Mouse (Mus musculus): ENCODE results near the gene Abcc9. TPM values are rescaled to one million over a fixed set of nuclear protein-coding genes. Genes with fewer than 3 reads are reported as not detected.

Abcc9 gene
- polyA plus RNA-seq, 1 experiment from 2014 or later, result 18.7 TPM

GRCm38 (mm10) chr6:142717186-142717585 lies 15.1 kb upstream of the Abcc9 start:
- 0 out of 2 replicates have a peak, but pooled peaks cover 3% of the 10 kb centered on the region for H3K4me1 ChIP-seq (replicated peaks; ENCODE audit: control insufficient read depth, insufficient read depth, low read length)
- DNase-seq (ENCODE audit: low spot score), result no peak
- no peak overlapping the region for H3K4me3 ChIP-seq (ENCODE audit: low read depth, low read length)
- H3K36me3 ChIP-seq (ENCODE audit: control insufficient read depth, insufficient read depth, low read length), result no peaks in the 10 kb centered on the region
- no peak overlapping the region for H3K4me2 ChIP-seq (ENCODE audit: low read length)
- H3K27ac ChIP-seq (ENCODE audit: low read depth), result peak overlapping the region; percentile 19; the same call in 1 of the 2 replicates
- H3K9me3 ChIP-seq (ENCODE audit: control insufficient read depth, low read length), result no peaks in the 10 kb centered on the region
- H3K9ac ChIP-seq (ENCODE audit: low read length), result no peak overlapping the region
- H3K27me3 ChIP-seq (replicated peaks; ENCODE audit: control insufficient read depth, insufficient read depth, low read length), result no peaks in the 10 kb centered on the region
- 55% methylated on average over 4 of the region's 4 CpGs for whole genome bisulfite sequencing
- no peak for ATAC-seq (replicated peaks; ENCODE audit: low FRiP score, low TSS enrichment, low read depth)

DNA sequence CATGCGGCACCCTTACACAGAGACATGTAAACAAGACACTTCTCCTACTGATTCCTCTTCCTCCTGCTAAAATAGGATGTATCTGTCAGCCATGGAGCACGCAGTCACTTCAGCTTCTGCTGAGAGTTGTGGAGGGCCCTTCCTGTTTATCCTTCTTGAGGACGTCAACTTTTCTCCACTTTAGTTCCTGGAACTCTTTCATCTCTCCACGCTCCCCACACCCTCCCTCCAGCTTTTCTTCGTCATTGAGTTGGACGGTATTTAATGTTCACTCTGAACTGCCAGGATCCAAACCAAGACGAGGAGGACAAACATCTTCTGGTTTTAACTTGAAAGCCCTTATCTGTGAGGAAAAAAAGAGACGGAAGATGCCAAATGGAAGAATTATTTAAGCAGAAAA lies 12.9 kb upstream of the Abcc9 start:
- H3K9ac ChIP-seq (ENCODE audit: low read length), result no peak overlapping the region
- H3K36me3 ChIP-seq (ENCODE audit: control insufficient read depth, insufficient read depth, low read length), result no peaks in the 10 kb centered on the region
- ATAC-seq (replicated peaks; ENCODE audit: low FRiP score, low TSS enrichment, low read depth) (no peak), DNase-seq (ENCODE audit: low spot score) (no peak)
- no peak overlapping the region for H3K4me2 ChIP-seq (ENCODE audit: low read length)
- no peaks in the 10 kb centered on the region for H3K27me3 ChIP-seq (replicated peaks; ENCODE audit: control insufficient read depth, insufficient read depth, low read length)
- no peak overlapping the region for H3K27ac ChIP-seq (ENCODE audit: low read depth)
- H3K4me3 ChIP-seq (ENCODE audit: low read depth, low read length), result no peak overlapping the region
- 53% methylated on average over 8 of the region's 8 CpGs for WGBS
- H3K4me1 ChIP-seq (replicated peaks; ENCODE audit: control insufficient read depth, insufficient read depth, low read length), result 0 out of 2 replicates have a peak, but pooled peaks cover 3% of the 10 kb centered on the region
- H3K9me3 ChIP-seq (ENCODE audit: control insufficient read depth, low read length), result no peaks in the 10 kb centered on the region

DNA sequence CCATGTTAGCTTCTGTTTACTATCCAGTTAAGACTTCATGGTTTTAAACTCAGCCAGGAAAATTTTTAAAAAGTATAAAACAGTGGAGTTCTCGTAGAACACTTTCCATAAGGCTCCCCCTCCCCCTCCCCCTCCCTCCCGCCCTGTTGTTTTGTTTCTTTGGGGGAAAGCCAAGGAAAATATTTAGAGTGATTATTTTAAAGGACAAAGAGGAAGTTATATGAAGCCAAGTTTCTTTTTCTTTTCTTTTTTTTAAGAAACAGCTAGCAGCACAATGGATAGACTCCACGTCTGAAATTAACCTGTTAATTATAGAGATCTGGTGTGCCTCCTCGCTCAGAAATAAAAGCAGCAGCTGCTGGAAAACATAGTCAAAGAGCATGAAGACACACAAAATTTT lies 9.0 kb upstream of the Abcc9 start:
- no peak overlapping the region for H3K9ac ChIP-seq (ENCODE audit: low read length)
- no peak for ATAC-seq (replicated peaks; ENCODE audit: low FRiP score, low TSS enrichment, low read depth)
- no peak overlapping the region for H3K4me3 ChIP-seq (ENCODE audit: low read depth, low read length)
- H3K27ac ChIP-seq (ENCODE audit: low read depth), result 0 out of 2 replicates have a peak overlapping the region, but pooled peaks have one; percentile 22
- no peak for DNase-seq (ENCODE audit: low spot score)
- H3K27me3 ChIP-seq (replicated peaks; ENCODE audit: control insufficient read depth, insufficient read depth, low read length), result no peaks in the 10 kb centered on the region
- H3K4me1 ChIP-seq (replicated peaks; ENCODE audit: control insufficient read depth, insufficient read depth, low read length), result no peaks in the 10 kb centered on the region
- WGBS, result 47% methylated on average over 4 of the region's 4 CpGs
- peak overlapping the region; percentile 12; the same call in 1 of the 2 replicates for H3K4me2 ChIP-seq (ENCODE audit: low read length)
- H3K9me3 ChIP-seq (ENCODE audit: control insufficient read depth, low read length), result no peaks in the 10 kb centered on the region
- H3K36me3 ChIP-seq (ENCODE audit: control insufficient read depth, insufficient read depth, low read length), result no peaks in the 10 kb centered on the region

- Histone ChIP-seq H3K36me3 (ENCODE audit: control insufficient read depth, insufficient read depth, low read length) (no peaks in the 10 kb centered on the region), H3K27me3 (replicated peaks; ENCODE audit: control insufficient read depth, insufficient read depth, low read length) (no peaks in the 10 kb centered on the region), H3K27ac (ENCODE audit: low read depth) (0 out of 2 replicates have a peak overlapping the region, but pooled peaks have one; percentile 22), H3K4me2 (ENCODE audit: low read length) (no peak overlapping the region), H3K4me3 (ENCODE audit: low read depth, low read length) (no peak overlapping the region), H3K9ac (ENCODE audit: low read length) (no peak overlapping the region), H3K9me3 (ENCODE audit: control insufficient read depth, low read length) (no peaks in the 10 kb centered on the region), H3K4me1 (replicated peaks; ENCODE audit: control insufficient read depth, insufficient read depth, low read length) (no peaks in the 10 kb centered on the region)
- WGBS, result 74% methylated on average over 6 of the region's 6 CpGs
- DNase-seq (ENCODE audit: low spot score), result no peak
- ATAC-seq (replicated peaks; ENCODE audit: low FRiP score, low TSS enrichment, low read depth), result no peak
Observed at GRCm38 (mm10) chr6:142710690-142711089, 8.6 kb upstream of the Abcc9 start.

- Histone ChIP-seq H3K9ac (ENCODE audit: low read length) (no peak overlapping the region), H3K36me3 (ENCODE audit: control insufficient read depth, insufficient read depth, low read length) (no peaks in the 10 kb centered on the region), H3K4me1 (replicated peaks; ENCODE audit: control insufficient read depth, insufficient read depth, low read length) (no peaks in the 10 kb centered on the region), H3K27ac (ENCODE audit: low read depth) (no peak overlapping the region), H3K9me3 (ENCODE audit: control insufficient read depth, low read length) (no peaks in the 10 kb centered on the region), H3K4me3 (ENCODE audit: low read depth, low read length) (no peak overlapping the region), H3K27me3 (replicated peaks; ENCODE audit: control insufficient read depth, insufficient read depth, low read length) (no peaks in the 10 kb centered on the region), H3K4me2 (ENCODE audit: low read length) (no peak overlapping the region)
- 76% methylated on average over 6 of the region's 6 CpGs for WGBS
- ATAC-seq (replicated peaks; ENCODE audit: low FRiP score, low TSS enrichment, low read depth) (no peak), DNase-seq (ENCODE audit: low spot score) (no peak)
Observed at GRCm38 (mm10) chr6:142708369-142708768, 6.3 kb upstream of the Abcc9 start.

GRCm38 (mm10) chr6:142706688-142707087 lies 4.6 kb upstream of the Abcc9 start:
- Histone ChIP-seq H3K9me3 (ENCODE audit: control insufficient read depth, low read length) (no peaks in the 10 kb centered on the region), H3K27ac (ENCODE audit: low read depth) (no peak overlapping the region), H3K27me3 (replicated peaks; ENCODE audit: control insufficient read depth, insufficient read depth, low read length) (no peaks in the 10 kb centered on the region), H3K4me2 (ENCODE audit: low read length) (no peak overlapping the region), H3K36me3 (ENCODE audit: control insufficient read depth, insufficient read depth, low read length) (no peaks in the 10 kb centered on the region), H3K9ac (ENCODE audit: low read length) (no peak overlapping the region), H3K4me1 (replicated peaks; ENCODE audit: control insufficient read depth, insufficient read depth, low read length) (0 out of 2 replicates have a peak, but pooled peaks cover 4% of the 10 kb centered on the region), H3K4me3 (ENCODE audit: low read depth, low read length) (no peak overlapping the region)
- no peak for ATAC-seq (replicated peaks; ENCODE audit: low FRiP score, low TSS enrichment, low read depth)
- 83% methylated on average over 3 of the region's 3 CpGs for WGBS
- no peak for DNase-seq (ENCODE audit: low spot score)

DNA sequence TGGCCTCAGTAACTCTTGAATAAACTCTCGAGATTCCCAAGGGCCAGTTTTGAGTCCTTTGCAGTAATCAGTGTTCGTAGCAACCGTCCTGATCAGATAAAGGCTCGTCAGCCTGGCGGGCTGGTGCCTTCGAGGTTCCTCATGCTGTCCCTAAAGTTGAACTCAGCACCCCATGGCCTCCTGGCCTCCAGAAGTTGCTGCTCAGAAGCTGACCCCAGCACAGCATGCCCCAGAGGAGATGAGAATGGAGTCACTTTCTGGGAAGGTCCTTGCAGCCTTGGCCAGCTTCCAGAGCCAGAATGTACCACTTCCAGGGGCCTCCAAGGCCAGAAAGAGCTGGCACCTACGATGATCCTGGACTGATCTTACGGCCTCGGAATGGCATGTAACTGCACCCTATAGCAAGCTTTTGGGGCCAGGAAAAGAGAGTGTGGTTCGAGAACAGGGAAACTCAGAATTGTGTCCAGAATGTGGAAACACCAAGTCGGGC lies 1.4 kb upstream of the Abcc9 start:
- Histone ChIP-seq H3K36me3 (ENCODE audit: control insufficient read depth, insufficient read depth, low read length) (no peaks in the 10 kb centered on the region), H3K9ac (ENCODE audit: low read length) (no peak overlapping the region), H3K4me2 (ENCODE audit: low read length) (no peak overlapping the region), H3K9me3 (ENCODE audit: control insufficient read depth, low read length) (no peaks in the 10 kb centered on the region), H3K27ac (ENCODE audit: low read depth) (no peak overlapping the region), H3K4me3 (ENCODE audit: low read depth, low read length) (no peak overlapping the region), H3K4me1 (replicated peaks; ENCODE audit: control insufficient read depth, insufficient read depth, low read length) (0 out of 2 replicates have a peak, but pooled peaks cover 4% of the 10 kb centered on the region), H3K27me3 (replicated peaks; ENCODE audit: control insufficient read depth, insufficient read depth, low read length) (no peaks in the 10 kb centered on the region)
- no peak for DNase-seq (ENCODE audit: low spot score)
- no peak for ATAC-seq (replicated peaks; ENCODE audit: low FRiP score, low TSS enrichment, low read depth)
- WGBS, result 69% methylated on average over 11 of the region's 11 CpGs

GRCm38 (mm10) chr6:142701161-142701560 lies 954 bp downstream of the Abcc9 start:
- Histone ChIP-seq H3K27me3 (replicated peaks; ENCODE audit: control insufficient read depth, insufficient read depth, low read length) (no peaks in the 10 kb centered on the region), H3K9ac (ENCODE audit: low read length) (peak overlapping the region; percentile 54), H3K9me3 (ENCODE audit: control insufficient read depth, low read length) (no peaks in the 10 kb centered on the region), H3K4me1 (replicated peaks; ENCODE audit: control insufficient read depth, insufficient read depth, low read length) (0 out of 2 replicates have a peak, but pooled peaks cover 4% of the 10 kb centered on the region), H3K4me2 (ENCODE audit: low read length) (peak overlapping the region; percentile 70), H3K4me3 (ENCODE audit: low read depth, low read length) (peak overlapping the region; percentile 49), H3K27ac (ENCODE audit: low read depth) (peak overlapping the region; percentile 86), H3K36me3 (ENCODE audit: control insufficient read depth, insufficient read depth, low read length) (0 out of 2 replicates have a peak, but pooled peaks cover 5% of the 10 kb centered on the region)
- WGBS, result 59% methylated on average over 13 of the region's 13 CpGs
- peak; percentile 56 for DNase-seq (ENCODE audit: low spot score)
- ATAC-seq (replicated peaks; ENCODE audit: low FRiP score, low TSS enrichment, low read depth), result no peak

DNA sequence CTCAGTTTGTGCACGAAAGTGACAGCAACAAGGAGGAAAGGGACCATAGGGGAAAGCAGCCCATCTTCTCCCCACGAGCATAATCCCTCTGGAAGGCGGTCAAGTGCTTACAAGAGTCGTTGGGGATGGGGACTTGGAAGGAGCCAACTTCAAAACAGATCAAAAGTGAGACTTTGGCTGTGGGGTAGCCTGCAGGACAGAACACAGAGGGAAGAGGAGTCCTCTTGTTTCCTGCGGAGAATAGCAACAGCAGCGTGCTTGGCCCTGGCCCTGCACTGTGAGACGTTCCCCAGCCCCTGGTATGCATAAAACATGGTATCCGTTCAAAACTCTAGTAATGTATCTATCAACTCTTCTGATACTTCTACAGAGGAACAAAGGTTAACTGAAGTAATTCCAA lies 1.4 kb downstream of the Abcc9 start:
- Histone ChIP-seq H3K36me3 (ENCODE audit: control insufficient read depth, insufficient read depth, low read length) (0 out of 2 replicates have a peak, but pooled peaks cover 5% of the 10 kb centered on the region), H3K9ac (ENCODE audit: low read length) (peak overlapping the region; percentile 54), H3K9me3 (ENCODE audit: control insufficient read depth, low read length) (no peaks in the 10 kb centered on the region), H3K4me1 (replicated peaks; ENCODE audit: control insufficient read depth, insufficient read depth, low read length) (0 out of 2 replicates have a peak, but pooled peaks cover 4% of the 10 kb centered on the region), H3K4me2 (ENCODE audit: low read length) (peak overlapping the region; percentile 70), H3K27ac (ENCODE audit: low read depth) (peak overlapping the region; percentile 86; the same call in 1 of the 2 replicates), H3K4me3 (ENCODE audit: low read depth, low read length) (peak overlapping the region; percentile 49), H3K27me3 (replicated peaks; ENCODE audit: control insufficient read depth, insufficient read depth, low read length) (no peaks in the 10 kb centered on the region)
- ATAC-seq (replicated peaks; ENCODE audit: low FRiP score, low TSS enrichment, low read depth) (no peak), DNase-seq (ENCODE audit: low spot score) (peak; percentile 57)
- 35% methylated on average over 8 of the region's 8 CpGs for WGBS

Measured in intestine, embryonic 14.5 days (tissue).